Mouse (Mus musculus): ENCODE measurements at regions not wholly inside any gene's neighbourhood (a gene's known extent, or its start where the extent isn't known, plus 50 kb on each side); places are given as distances from the start of the nearest gene placed in this dataset.

DNA sequence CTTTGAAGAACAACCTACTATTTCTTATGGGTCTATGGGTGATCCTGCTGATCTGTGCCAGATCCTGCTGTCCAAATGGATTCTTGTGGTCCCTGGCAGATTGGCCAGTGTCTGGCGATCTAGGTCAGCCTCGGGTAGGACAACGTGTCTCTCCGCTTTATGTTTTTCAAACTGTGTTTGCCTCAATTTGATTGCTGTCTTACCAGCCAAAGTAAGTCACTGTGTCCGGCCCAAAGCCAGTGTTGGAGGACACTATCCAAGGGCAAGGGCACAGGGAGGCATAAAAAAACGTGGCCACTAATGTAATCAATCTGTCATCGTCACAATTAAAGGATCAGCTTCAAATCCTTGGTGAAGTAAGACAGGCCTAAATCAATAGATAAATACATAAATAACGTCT, 58.6 kb upstream of the Slc35c1 start:
- TF ChIP-seq POLR2A (IDR thresholded peaks at IDR 0.05; ENCODE audit: low read depth, low read length) (no peak), CTCF (conservative IDR thresholded peaks at IDR 0.05; ENCODE audit: insufficient read depth, insufficient read length, low read depth, low read length) (no peak)

Data from kidney, adult 2 months (tissue).